Mouse (Mus musculus): ENCODE data around the gene Ufc1.

Gene Ufc1

GRCm38 (mm10) chr1:171269848-171270572 is 24.8 kb downstream of the Ufc1 start, which contains the start of gene B4galt3:
TSS of gene B4galt3 (plus strand) at chr1:171270328.
- 3% methylated on average over 36 of the region's 36 CpGs for WGBS

- WGBS, result 45% methylated on average over 1 of the region's 1 CpGs
Observed at GRCm38 (mm10) chr1:171268341-171268740, 26.5 kb downstream of the Ufc1 start.

- 55% methylated on average over 4 of the region's 4 CpGs for WGBS
Observed at GRCm38 (mm10) chr1:171265971-171266744, 28.7 kb downstream of the Ufc1 start.

- WGBS, result 66% methylated on average over 3 of the region's 3 CpGs
Observed at GRCm38 (mm10) chr1:171263666-171264461, 31.0 kb downstream of the Ufc1 start.

- 0% methylated on average over 2 of the region's 2 CpGs for WGBS
Observed at GRCm38 (mm10) chr1:171263185-171263611, 31.6 kb downstream of the Ufc1 start.

- 2% methylated on average over 8 of the region's 8 CpGs for WGBS
Observed at GRCm38 (mm10) chr1:171262594-171263130, 32.2 kb downstream of the Ufc1 start.

- WGBS, result 81% methylated on average over 3 of the region's 3 CpGs
Observed at GRCm38 (mm10) chr1:171260316-171260715, 34.5 kb downstream of the Ufc1 start.

GRCm38 (mm10) chr1:171258921-171259320 is 35.9 kb downstream of the Ufc1 start:
- 88% methylated on average over 17 of the region's 17 CpGs for WGBS

- WGBS, result 79% methylated on average over 9 of the region's 9 CpGs
Observed at GRCm38 (mm10) chr1:171257781-171258180, 37.0 kb downstream of the Ufc1 start.

GRCm38 (mm10) chr1:171256937-171257548 is 37.8 kb downstream of the Ufc1 start:
- 64% methylated on average over 15 of the region's 15 CpGs for WGBS

- 88% methylated on average over 24 of the region's 24 CpGs for WGBS
Observed at GRCm38 (mm10) chr1:171256095-171256818, 38.6 kb downstream of the Ufc1 start.

- WGBS, result 64% methylated on average over 17 of the region's 17 CpGs
Observed at GRCm38 (mm10) chr1:171252415-171252814, 42.4 kb downstream of the Ufc1 start.

GRCm38 (mm10) chr1:171251594-171252324 is 43.1 kb downstream of the Ufc1 start:
- 18% methylated on average over 13 of the region's 13 CpGs for WGBS

GRCm38 (mm10) chr1:171250680-171251593 is 43.9 kb downstream of the Ufc1 start, which contains the start of gene Ndufs2:
TSS of gene Ndufs2 (minus strand) at chr1:171251388.
- 21% methylated on average over 26 of the region's 26 CpGs for WGBS

- 0% methylated on average over 5 of the region's 5 CpGs for WGBS
Observed at GRCm38 (mm10) chr1:171249913-171250600, 44.8 kb downstream of the Ufc1 start, which contains the start of gene Adamts4. TSS of gene Adamts4 (plus strand) at chr1:171250421.

- WGBS, result 43% methylated on average over 3 of the region's 3 CpGs
Observed at GRCm38 (mm10) chr1:171248386-171249226, 46.2 kb downstream of the Ufc1 start.

GRCm38 (mm10) chr1:171247916-171248315 is 46.9 kb downstream of the Ufc1 start:
- 22% methylated on average over 4 of the region's 4 CpGs for WGBS

Data from cerebral cortex, adult 2 months (tissue).